Mouse (Mus musculus) CH12.LX (cell line): Measurements from ENCODE around the gene Lamtor5. TPM values are rescaled to one million over a fixed set of nuclear protein-coding genes. Genes with fewer than 3 reads are reported as not detected.
A peak's percentile ranks its signal among the peaks of the same experiment; 100 is the strongest.

ENCODE experiments used
- DNase-seq: peaks from one replicate; pipeline ENCODE4 v3.0.0-alpha.2; 2013; ENCODE audit errors: extremely low read depth
- H3K27ac ChIP-seq: 2 replicates; pipeline ENCODE4 v1.5.1; 2012; ENCODE audit warnings: low read depth, mild to moderate bottlenecking, control low read depth, moderate library complexity; ENCODE audit not compliant: insufficient read depth
- H3K27me3 ChIP-seq: replicated peaks from 2 replicates; pipeline ENCODE3; 2012; ENCODE audit warnings: inconsistent platforms
- H3K36me3 ChIP-seq, 2 experiments: replicated peaks in 1 of 2; 2 replicates each; pipeline versions ENCODE3 to v1.6.1; 2012; ENCODE audit warnings: inconsistent platforms in 1 of 2, low read length in 1 of 2, mild to moderate bottlenecking in 1 of 2, mixed read lengths in 1 of 2, moderate library complexity in 1 of 2; ENCODE audit not compliant: control insufficient read depth in 1 of 2, insufficient read depth in 1 of 2
- H3K4me1 ChIP-seq, 2 experiments: 2 replicates each; pipeline ENCODE4 v1.6.1; 2012; ENCODE audit warnings: inconsistent platforms in 1 of 2, moderate library complexity in 1 of 2; ENCODE audit not compliant: insufficient read depth in 2 of 2, control insufficient read depth in 1 of 2
- H3K4me2 ChIP-seq: 2 replicates; pipeline ENCODE4 v1.6.1; 2012; ENCODE audit warnings: low read depth, mild to moderate bottlenecking, control low read depth; ENCODE audit not compliant: poor library complexity, insufficient read depth, severe bottlenecking
- H3K4me3 ChIP-seq, 3 experiments: fragments of 150-350 bp in 1 of 3; sonication (generic) in 1 of 3; replicated peaks in 1 of 3; 2 replicates each; pipeline versions ENCODE3 to v1.5.1; 2011 to 2012; ENCODE audit warnings: low read depth in 2 of 3, low read length in 2 of 3, mild to moderate bottlenecking in 2 of 3, moderate library complexity in 2 of 3, control low read depth in 1 of 3, improper control_type of control experiment in 1 of 3, inconsistent platforms in 1 of 3, mixed read lengths in 1 of 3; ENCODE audit not compliant: poor library complexity in 1 of 3
- H3K79me2 ChIP-seq: replicated peaks from 2 replicates; pipeline ENCODE4 v1.6.1; 2012; ENCODE audit warnings: mild to moderate bottlenecking, moderate library complexity; ENCODE audit not compliant: control insufficient read depth, poor library complexity, insufficient read depth, severe bottlenecking; ENCODE audit errors: extremely low read depth
- H3K9ac ChIP-seq: 2 replicates; pipeline ENCODE4 v1.6.1; 2012; ENCODE audit warnings: low read depth, mild to moderate bottlenecking, control low read depth, moderate library complexity; ENCODE audit not compliant: insufficient read depth
- H3K9me3 ChIP-seq: replicated peaks from 2 replicates; pipeline ENCODE3; 2012; ENCODE audit warnings: low read length, inconsistent platforms, mixed read lengths
- CHD2 ChIP-seq: IDR thresholded peaks from 2 replicates; pipeline ENCODE4 v1.6.1; 2011; ENCODE audit warnings: low read length, improper control_type of control experiment
- CTCF ChIP-seq, 2 experiments: IDR thresholded peaks in 1 of 2; conservative IDR thresholded peaks in 1 of 2; 2 replicates each; pipeline ENCODE4 v1.5.1; 2011 to 2012; ENCODE audit warnings: low read depth in 2 of 2, low read length in 2 of 2, improper control_type of control experiment in 1 of 2, inconsistent platforms in 1 of 2, mild to moderate bottlenecking in 1 of 2, moderate library complexity in 1 of 2
- E2F4 ChIP-seq: IDR thresholded peaks from 2 replicates; pipeline ENCODE4 v1.6.1; 2011; ENCODE audit warnings: low read depth, low read length, improper control_type of control experiment; ENCODE audit not compliant: insufficient replicate concordance
- EP300 ChIP-seq: IDR thresholded peaks from 2 replicates; pipeline ENCODE4 v1.6.1; 2011; ENCODE audit warnings: low read length, improper control_type of control experiment
- ETS1 ChIP-seq: conservative IDR thresholded peaks from 2 replicates; pipeline ENCODE4 v1.6.1; 2012; ENCODE audit warnings: low read depth, mild to moderate bottlenecking, inconsistent platforms, low read length, improper control_type of control experiment, moderate library complexity
- GABPA ChIP-seq: IDR thresholded peaks from 2 replicates; pipeline ENCODE4 v1.6.1; 2012; ENCODE audit warnings: low read depth, low read length, improper control_type of control experiment, inconsistent platforms; ENCODE audit not compliant: insufficient replicate concordance
- HCFC1 ChIP-seq: IDR thresholded peaks from 2 replicates; pipeline ENCODE4 v1.6.1; 2012; ENCODE audit warnings: low read depth, mild to moderate bottlenecking, inconsistent platforms, low read length, improper control_type of control experiment
- KAT2A ChIP-seq: IDR thresholded peaks from 2 replicates; pipeline ENCODE4 v1.6.1; 2012; ENCODE audit warnings: low read length, improper control_type of control experiment, inconsistent platforms; ENCODE audit not compliant: insufficient replicate concordance
- MXI1 ChIP-seq: IDR thresholded peaks from 2 replicates; pipeline ENCODE4 v1.6.1; 2011; ENCODE audit warnings: mild to moderate bottlenecking, low read depth, low read length, improper control_type of control experiment
- MYC ChIP-seq: IDR thresholded peaks from 2 replicates; pipeline ENCODE4 v1.6.1; 2011; ENCODE audit warnings: low read depth, mild to moderate bottlenecking, improper control_type of control experiment, low read length
- NELFE ChIP-seq: IDR thresholded peaks from 2 replicates; pipeline ENCODE4 v1.6.1; 2011; ENCODE audit warnings: low read depth, low read length, improper control_type of control experiment
- POLR2A ChIP-seq: IDR thresholded peaks from 2 replicates; pipeline ENCODE4 v1.6.1; 2011; ENCODE audit warnings: low read depth, mild to moderate bottlenecking, improper control_type of control experiment, low read length
- RCOR1 ChIP-seq: conservative IDR thresholded peaks from 2 replicates; pipeline ENCODE4 v1.6.1; 2012; ENCODE audit warnings: low read depth, mild to moderate bottlenecking, inconsistent platforms, low read length, improper control_type of control experiment
- USF2 ChIP-seq: conservative IDR thresholded peaks from 2 replicates; pipeline ENCODE4 v1.6.1; 2011; ENCODE audit warnings: low read depth, low read length, improper control_type of control experiment
- ZC3H11A ChIP-seq: IDR thresholded peaks from 2 replicates; pipeline ENCODE4 v1.6.1; 2012; ENCODE audit warnings: low read depth, mild to moderate bottlenecking, inconsistent platforms, low read length, improper control_type of control experiment
- ZMIZ1 ChIP-seq: IDR thresholded peaks from 2 replicates; pipeline ENCODE4 v1.6.1; 2012; ENCODE audit warnings: low read depth, mild to moderate bottlenecking, inconsistent platforms, low read length, improper control_type of control experiment
- dilution Hi-C: fragments of 300-500 bp; cut with MboI; formaldehyde crosslinking; loops from 2 replicates; pipeline ENCODE4 v1.14.3; 2020; ENCODE audit warnings: low sequenced_read_pairs; ENCODE audit not compliant: extremely low pct_unique_long_range_greater_than_20kb, extremely low pct_ligation_motif_present
- in situ Hi-C: fragments of 300-500 bp; cut with MboI; formaldehyde crosslinking; loops from 3 replicates; pipeline ENCODE4 v1.14.3; 2019; ENCODE audit warnings: low sequenced_read_pairs, low pct_ligation_motif_present, low pct_unique_long_range_greater_than_20kb, mixed read lengths
- polyA plus RNA-seq: library from polyadenylated mRNA; unstranded; fragments of >175 nt; gene quantifications from 2 replicates; pipeline ENCODE4 v1.2.1, GENCODE M21; 2012; ENCODE audit warnings: low read depth; ENCODE audit not compliant: insufficient read length
- total RNA-seq, 2 experiments: library from RNA; depleted of rRNA; stranded (reverse); fragments of 300-350 nt in 1 of 2; fragments of >200 nt in 1 of 2; gene quantifications; 2 replicates each; pipeline ENCODE4 v1.2.3; 2012 to 2014

The Lamtor5 gene
- total and polyA plus RNA-seq, 3 experiments = 119 to 162 (median 137) TPM

DNA sequence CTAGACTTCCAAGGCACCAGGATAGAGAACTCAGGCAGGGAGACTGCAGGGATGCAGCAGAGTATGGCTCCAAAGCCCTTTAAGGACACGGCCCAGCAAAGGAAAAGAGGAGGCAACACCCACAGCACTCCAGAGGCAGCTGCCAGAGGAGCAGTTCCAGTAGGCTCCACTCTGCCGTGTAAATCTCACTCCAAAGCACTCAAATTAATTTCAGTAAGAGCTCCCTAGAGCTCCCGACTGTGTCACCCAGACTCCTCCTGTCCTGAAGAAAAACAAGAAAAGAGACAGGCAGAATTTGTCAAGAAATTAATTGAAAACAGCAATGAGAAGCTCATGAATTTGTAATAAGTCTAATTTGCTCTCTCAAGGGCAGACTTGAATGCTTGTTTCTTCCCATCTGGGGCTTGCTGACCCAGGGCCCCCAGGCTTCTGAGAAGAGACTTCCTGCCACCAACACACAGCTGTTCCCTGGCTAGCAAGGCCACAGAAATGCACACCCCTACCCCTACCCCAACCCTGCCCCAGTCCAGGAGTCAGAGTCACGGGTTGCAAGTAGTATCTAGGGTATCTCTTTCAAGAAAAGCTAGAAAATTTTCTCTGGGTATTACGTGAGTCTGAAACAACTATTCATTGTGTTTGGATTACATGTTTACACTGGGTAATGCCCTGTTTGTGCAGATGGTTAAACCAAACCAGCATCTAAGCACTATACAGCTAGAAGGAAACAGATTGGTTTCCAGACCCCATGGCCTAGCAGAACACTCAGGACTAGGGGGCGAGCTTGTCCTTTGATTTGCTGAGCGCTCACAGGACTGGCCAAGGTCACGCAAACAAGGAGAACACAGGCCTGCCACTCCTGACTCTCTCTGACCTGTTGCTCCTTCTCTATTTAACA, 17.5 kb upstream of the Lamtor5 start:
- no peak for DNase-seq
- TF ChIP-seq CTCF (conservative IDR thresholded peaks at IDR 0.05 in 1 of 2, IDR thresholded peaks at IDR 0.05 in 1 of 2; ENCODE audit: low read depth in 2 of 2, low read length in 2 of 2) (0 out of 4 replicates have a peak, but pooled peaks of 1 of the 2 experiments have one; percentile 3), POLR2A (no peak)
- Histone ChIP-seq H3K4me2 (no peak overlapping the region), H3K4me1 (peaks cover 0 to 15% of the 10 kb centered on the region in 2 experiments; a peak in 3 of 4 replicates), H3K9ac (no peak overlapping the region), H3K9me3 (no peaks in the 10 kb centered on the region), H3K79me2 (no peaks in the 10 kb centered on the region), H3K27ac (no peak overlapping the region), H3K4me3 (no peak overlapping the region), H3K27me3 (no peaks in the 10 kb centered on the region), H3K36me3 (no peaks in the 10 kb centered on the region)
- dilution Hi-C loops (no loop called here), in situ Hi-C loops (no loop called here)

DNA sequence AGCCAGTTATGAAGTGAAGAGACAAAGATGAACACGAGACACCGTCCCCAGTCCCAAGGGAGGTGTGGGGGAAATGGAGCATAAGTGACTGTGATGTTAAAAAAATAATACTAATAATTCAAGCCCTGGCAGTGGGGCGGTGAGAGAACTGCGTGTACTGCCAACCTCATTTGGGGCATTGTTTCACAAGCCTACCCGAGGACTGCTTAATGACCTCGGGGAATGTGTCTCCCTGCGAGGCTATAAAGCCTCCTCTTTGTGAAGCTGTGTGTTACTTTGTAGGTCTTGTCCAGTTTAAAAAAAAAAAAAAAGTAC, 16.9 kb upstream of the Lamtor5 start:
- no peak overlapping the region for H3K4me3 ChIP-seq
- H3K9me3 ChIP-seq = no peaks in the 10 kb centered on the region
- no peaks in the 10 kb centered on the region for H3K27me3 ChIP-seq
- no peak for TF ChIP-seq RCOR1
- no peak for TF ChIP-seq USF2
- TF ChIP-seq ZC3H11A = no peak
- TF ChIP-seq ETS1 = no peak
- TF ChIP-seq MYC = no peak
- TF ChIP-seq KAT2A = no peak
- TF ChIP-seq E2F4 = no peak
- TF ChIP-seq HCFC1 = no peak
- no peak for TF ChIP-seq CHD2
- TF ChIP-seq, all 38 proteins: peak for 0
- peak; percentile 18 for DNase-seq
- no peaks in the 10 kb centered on the region for H3K36me3 ChIP-seq
- H3K79me2 ChIP-seq = no peaks in the 10 kb centered on the region
- no peak overlapping the region for H3K4me2 ChIP-seq
- dilution Hi-C loops (no loop called here), in situ Hi-C loops (no loop called here)
- no peak overlapping the region for H3K9ac ChIP-seq
- no peak overlapping the region for H3K27ac ChIP-seq
- peaks cover 0 to 15% of the 10 kb centered on the region in 2 experiments; a peak in 3 of 4 replicates for H3K4me1 ChIP-seq

DNA sequence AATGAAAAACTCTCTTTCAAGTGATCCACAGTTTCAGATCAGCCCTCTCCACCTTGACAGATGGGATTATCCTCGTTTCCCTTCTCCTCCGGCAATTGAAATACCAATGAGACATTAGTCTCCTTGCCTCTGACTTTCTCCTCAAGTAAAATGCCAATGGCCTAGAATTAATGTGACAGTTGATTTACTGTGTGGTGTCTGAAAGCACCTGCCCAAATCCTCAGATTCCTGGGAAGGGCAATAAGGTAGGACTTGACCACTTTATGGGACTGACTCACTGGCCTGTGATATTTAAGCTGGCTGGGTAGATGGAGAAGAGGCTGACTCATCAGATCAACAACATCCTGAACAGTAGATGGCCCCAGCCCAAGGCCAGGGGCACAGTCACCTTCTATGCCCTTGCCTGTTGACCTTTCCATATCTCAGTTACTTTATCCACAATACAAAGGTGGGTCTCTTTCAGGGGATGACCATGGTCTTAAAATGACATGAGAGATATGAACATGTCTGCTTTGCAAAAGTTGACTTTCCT, 11.8 kb upstream of the Lamtor5 start:
- Histone ChIP-seq H3K4me1 (peaks cover 0 to under 1% of the 10 kb centered on the region in 2 experiments; a peak in 2 of 4 replicates), H3K27ac (no peak overlapping the region), H3K4me2 (no peak overlapping the region), H3K79me2 (no peaks in the 10 kb centered on the region)
- no peak for TF ChIP-seq MXI1
- no peak for TF ChIP-seq EP300
- no peak for TF ChIP-seq GABPA
- TF ChIP-seq NELFE = no peak
- TF ChIP-seq CHD2 = no peak
- no peak for TF ChIP-seq ZMIZ1
- TF ChIP-seq, all 38 proteins: peak for 0
- in situ Hi-C loops = no loop called here
- dilution Hi-C loops = no loop called here
- Histone ChIP-seq H3K9me3 (no peaks in the 10 kb centered on the region), H3K36me3 (no peaks in the 10 kb centered on the region), H3K9ac (no peak overlapping the region), H3K4me3 (no peak overlapping the region), H3K27me3 (peaks cover 2% of the 10 kb centered on the region)
- DNase-seq = no peak
